Mouse (Mus musculus) small intestine, adult 2 months (tissue): ENCODE measurements around the gene Paqr7. TPM values are rescaled to one million over a fixed set of nuclear protein-coding genes. Genes with fewer than 3 reads are reported as not detected.
A peak's percentile ranks its signal among the peaks of the same experiment; 100 is the strongest.

Experiments
- H3K27ac ChIP-seq: fragments of 200-500 bp; 2 replicates; pipeline ENCODE4 v1.5.1; 2012; ENCODE audit warnings: low read depth, low read length, control low read depth, inconsistent platforms; ENCODE audit not compliant: insufficient read depth
- H3K27me3 ChIP-seq: fragments of 200-500 bp; 2 replicates; pipeline ENCODE4 v1.6.1; 2012; ENCODE audit warnings: mild to moderate bottlenecking, moderate library complexity, low read length, inconsistent platforms; ENCODE audit not compliant: control insufficient read depth, insufficient read depth
- H3K36me3 ChIP-seq: fragments of 200-500 bp; 2 replicates; pipeline ENCODE4 v1.6.1; 2012; ENCODE audit warnings: mild to moderate bottlenecking, low read length, control low read depth, inconsistent platforms; ENCODE audit not compliant: control insufficient read depth, insufficient read depth
- H3K4me1 ChIP-seq: fragments of 200-500 bp; 2 replicates; pipeline ENCODE4 v1.6.1; 2012; ENCODE audit warnings: low read length, inconsistent platforms, mixed read lengths; ENCODE audit not compliant: control insufficient read depth, insufficient read depth, insufficient read length
- H3K4me3 ChIP-seq: fragments of 200-500 bp; 2 replicates; pipeline ENCODE4 v1.5.1; 2012; ENCODE audit warnings: low read depth, mild to moderate bottlenecking, control low read depth, inconsistent platforms, low read length, moderate library complexity
- CTCF ChIP-seq: fragments of 200-500 bp; IDR thresholded peaks from 2 replicates; pipeline ENCODE4 v1.5.1; 2012; ENCODE audit warnings: low read depth, mild to moderate bottlenecking, control low read depth, inconsistent platforms, low read length, moderate library complexity, mixed read lengths; ENCODE audit not compliant: insufficient replicate concordance, insufficient read length; ENCODE audit errors: extremely low read depth
- POLR2A ChIP-seq: fragments of 200-500 bp; IDR thresholded peaks from 2 replicates; pipeline ENCODE4 v1.6.1; 2012; ENCODE audit warnings: low read depth, mild to moderate bottlenecking, control low read depth, inconsistent platforms, low read length, moderate library complexity
- WGBS: fragments of 180-500 bp; shearing (Covaris S2); methylation state at CpG from one replicate; pipeline ENCODE4 v1.1.7; 2018; 5-methylcytosine and 5-hydroxymethylcytosine counted together
- polyA plus RNA-seq: library from polyadenylated mRNA; depleted of rRNA; stranded (reverse); fragments of >200 nt; gene quantifications from 2 replicates; pipeline ENCODE4 v1.2.3, GENCODE M21; 2012; rRNA removed

Gene Paqr7
- polyA plus RNA-seq, 1 experiment = 31.2 TPM

GRCm38 (mm10) chr4:134551494-134552316 lies 55.2 kb downstream of the Paqr7 start, which contains the start of gene Selenon:
TSS of gene Selenon (minus strand) at chr4:134552166.
- H3K4me1 ChIP-seq = peaks cover 12% of the 10 kb centered on the region
- H3K4me3 ChIP-seq = peak within 1 kb of the TSS; percentile 73
- H3K36me3 ChIP-seq = no peaks in the 10 kb centered on the region
- WGBS = 6% methylated on average over 65 of the region's 67 CpGs
- TF ChIP-seq POLR2A (no peak), CTCF (0 out of 2 replicates have a peak, but pooled peaks have one; percentile 3)
- H3K27ac ChIP-seq = no peak within 1 kb of the TSS; the same call in 1 of the 2 replicates
- H3K27me3 ChIP-seq = peaks cover 5% of the 10 kb centered on the region; the same call in 1 of the 2 replicates

- WGBS = 97% methylated on average over 1 of the region's 1 CpGs
Measured at GRCm38 (mm10) chr4:134553631-134554030, 57.1 kb downstream of the Paqr7 start.

GRCm38 (mm10) chr4:134555956-134556580 lies 59.6 kb downstream of the Paqr7 start:
- no peak overlapping the region for H3K27ac ChIP-seq
- 69% methylated on average over 8 of the region's 8 CpGs for WGBS
- H3K4me3 ChIP-seq = no peak overlapping the region
- no peaks in the 10 kb centered on the region for H3K36me3 ChIP-seq
- peaks cover 5% of the 10 kb centered on the region; the same call in 1 of the 2 replicates for H3K27me3 ChIP-seq
- peak; percentile 24; the same call in 1 of the 2 replicates for TF ChIP-seq CTCF
- no peak for TF ChIP-seq POLR2A
- H3K4me1 ChIP-seq = peaks cover 6% of the 10 kb centered on the region; the same call in 1 of the 2 replicates

More at GRCm38 (mm10) chr4:134553631-134554030, 57.1 kb downstream of the Paqr7 start:
- TF ChIP-seq CTCF = no peak
- TF ChIP-seq POLR2A = no peak
- H3K4me1 ChIP-seq = peaks cover 6% of the 10 kb centered on the region; the same call in 1 of the 2 replicates
- no peak overlapping the region for H3K4me3 ChIP-seq
- H3K27ac ChIP-seq = no peak overlapping the region
- peaks cover 5% of the 10 kb centered on the region; the same call in 1 of the 2 replicates for H3K27me3 ChIP-seq
- H3K36me3 ChIP-seq = no peaks in the 10 kb centered on the region

- Histone ChIP-seq H3K4me1 (peaks cover 6% of the 10 kb centered on the region; the same call in 1 of the 2 replicates), H3K36me3 (no peaks in the 10 kb centered on the region), H3K27me3 (no peaks in the 10 kb centered on the region), H3K4me3 (no peak overlapping the region), H3K27ac (no peak overlapping the region)
- WGBS = 25% methylated on average over 16 of the region's 16 CpGs
- no peak for TF ChIP-seq CTCF
- TF ChIP-seq POLR2A = no peak
Measured at GRCm38 (mm10) chr4:134557626-134558249, 61.2 kb downstream of the Paqr7 start.

DNA sequence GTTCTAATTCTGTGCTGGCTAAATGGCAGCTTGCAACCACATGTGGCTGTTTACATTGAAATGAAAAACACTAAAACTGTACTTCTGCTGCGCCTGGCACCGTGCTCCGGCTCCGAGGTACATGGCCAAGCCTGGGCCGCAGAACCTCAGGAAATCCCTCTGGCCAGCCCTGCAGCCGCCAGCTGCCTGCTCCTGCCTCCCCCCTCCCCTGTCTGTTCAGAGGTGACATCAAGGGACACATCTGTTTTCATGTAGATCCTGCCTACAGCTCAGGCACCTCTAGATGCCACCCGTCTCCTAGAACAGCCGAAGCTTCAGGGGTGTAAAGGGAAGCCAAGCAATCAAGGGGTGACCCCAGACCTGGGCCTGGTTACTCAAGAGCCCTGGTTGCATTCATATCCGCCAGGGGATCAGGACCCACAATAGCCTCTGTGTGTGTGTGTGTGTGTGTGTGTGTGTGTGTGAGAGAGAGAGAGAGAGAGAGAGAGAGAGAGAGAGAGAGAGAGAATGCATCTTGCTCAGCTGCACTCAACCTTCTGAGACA lies 62.1 kb downstream of the Paqr7 start:
- H3K4me3 ChIP-seq = no peak overlapping the region
- H3K36me3 ChIP-seq = no peaks in the 10 kb centered on the region
- TF ChIP-seq CTCF (no peak), POLR2A (no peak)
- H3K27me3 ChIP-seq = no peaks in the 10 kb centered on the region
- 75% methylated on average over 9 of the region's 9 CpGs for WGBS
- H3K27ac ChIP-seq = no peak overlapping the region
- peaks cover 6% of the 10 kb centered on the region; the same call in 1 of the 2 replicates for H3K4me1 ChIP-seq

- H3K4me1 ChIP-seq = peaks cover 6% of the 10 kb centered on the region; the same call in 1 of the 2 replicates
- no peak overlapping the region for H3K27ac ChIP-seq
- H3K4me3 ChIP-seq = no peak overlapping the region
- WGBS = 68% methylated on average over 7 of the region's 7 CpGs
- no peak for TF ChIP-seq POLR2A
- no peak for TF ChIP-seq CTCF
- no peaks in the 10 kb centered on the region for H3K27me3 ChIP-seq
- no peaks in the 10 kb centered on the region for H3K36me3 ChIP-seq
Measured at GRCm38 (mm10) chr4:134559154-134559553, 62.7 kb downstream of the Paqr7 start.

Other genes with a start within 250 kb of the Paqr7 start
- 0.35 TPM in 1 of 2 replicates, not detected in the other for gene Gm30191, start 249.8 kb upstream of the Paqr7 start, polyA plus RNA-seq
- 8.6 and 16.7 TPM in 2 replicates for gene Grrp1, start 242.6 kb upstream of the Paqr7 start, polyA plus RNA-seq
- gene Pdik1l, start 208.8 kb upstream of the Paqr7 start, polyA plus RNA-seq = 1.4 and 1.6 TPM in 2 replicates
- 0.46 TPM in 1 of 2 replicates, not detected in the other for gene Trim63, start 181.6 kb upstream of the Paqr7 start, polyA plus RNA-seq
- 25.8 and 57.1 TPM in 2 replicates for gene Slc30a2, start 153.5 kb upstream of the Paqr7 start, polyA plus RNA-seq
- 1.5 and 1.7 TPM in 2 replicates for gene Extl1, start 112.8 kb upstream of the Paqr7 start, polyA plus RNA-seq
- gene Pafah2, start 100.4 kb upstream of the Paqr7 start, polyA plus RNA-seq = 12.9 and 20.5 TPM in 2 replicates
- 1.9 and 9.8 TPM in 2 replicates for gene Stmn1, start 28.4 kb upstream of the Paqr7 start, polyA plus RNA-seq
- gene Aunip, start 14.3 kb downstream of the Paqr7 start, polyA plus RNA-seq = 0.08 and 0.44 TPM in 2 replicates
- gene Mtfr1l, start 38.7 kb downstream of the Paqr7 start, polyA plus RNA-seq = 39.4 and 55.7 TPM in 2 replicates
- gene Selenon, start 55.5 kb downstream of the Paqr7 start, polyA plus RNA-seq = 4.5 and 4.8 TPM in 2 replicates
- 2.8 and 3.7 TPM in 2 replicates for gene Man1c1, start 207.6 kb downstream of the Paqr7 start, polyA plus RNA-seq